Comparison of ENCODE assay signal across 10 mouse cellular contexts in the genomic region with DNA sequence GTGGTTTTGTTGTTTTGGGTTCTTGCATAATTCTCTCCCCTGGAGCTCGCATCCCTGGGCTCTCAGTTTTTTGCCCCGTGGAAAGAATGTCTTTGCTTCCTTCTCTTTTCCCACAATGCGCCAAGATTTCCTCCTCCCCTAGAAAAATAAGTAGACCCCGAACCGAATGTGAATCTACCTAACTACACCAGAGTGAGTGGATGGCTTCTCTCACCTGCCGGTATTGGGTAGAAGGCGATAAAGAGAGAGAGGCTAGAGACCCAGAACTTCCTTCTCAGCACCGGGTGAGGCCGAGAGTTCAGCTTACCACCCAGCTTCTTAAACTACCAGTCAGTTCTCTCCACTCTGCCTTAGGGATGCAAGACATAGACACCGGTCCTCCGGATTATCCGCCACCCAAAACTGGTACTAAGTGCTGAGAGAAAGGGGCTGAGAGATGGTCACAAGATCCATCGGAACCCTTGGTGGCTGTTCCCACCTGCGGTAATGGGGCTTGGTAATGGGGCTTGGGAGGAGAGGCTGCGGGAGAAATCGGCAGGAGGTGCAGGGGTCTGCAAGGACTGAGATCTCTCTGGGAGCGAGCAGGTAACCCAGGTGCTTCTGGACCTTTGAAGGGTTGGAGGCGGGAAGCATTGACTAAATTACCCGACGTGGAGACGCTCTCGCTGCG. TPM values are rescaled to one million over a fixed set of nuclear protein-coding genes. Genes with fewer than 3 reads are reported as not detected.
A peak's percentile ranks its signal among the peaks of the same experiment; 100 is the strongest.
DNase-seq lines count a peak whose midpoint lies in the region; ATAC-seq lines count a peak whose summit lies in the region.
"Had no signal": no experiment of that assay in that cellular context is flagged by ENCODE, and none has a peak within 500 bp of the region (broad histone marks: within the 10 kb centered on the region; RNA-seq: fewer than 3 reads in every experiment).

No protein-coding gene starts in this region.

- H3K9ac ChIP-seq in kidney, embryonic 14.5 days (ENCODE audit: low read depth, low read length), result no peak overlapping the region; the same call in 1 of the 2 replicates
- no peak overlapping the region; the same call in 1 of the 2 replicates for H3K9ac ChIP-seq in neural tube, embryonic 14.5 days (replicated peaks; ENCODE audit: low read depth, low read length)

- H3K27me3 ChIP-seq in kidney, embryonic 14.5 days (ENCODE audit: control insufficient read depth, insufficient read depth, low read length), result peaks cover 58% of the 10 kb centered on the region
- H3K27me3 ChIP-seq in forebrain, embryonic 10.5 days (ENCODE audit: poor library complexity, severe bottlenecking), result peaks cover 79% of the 10 kb centered on the region
- H3K27me3 ChIP-seq in limb, embryonic 10.5 days (ENCODE audit: low read depth, poor library complexity, severe bottlenecking), result peaks cover 83% of the 10 kb centered on the region
- H3K27me3 ChIP-seq in neural tube, embryonic 14.5 days (ENCODE audit: control insufficient read depth, insufficient read depth, low read length), result peaks cover 35% of the 10 kb centered on the region

- H3K36me3 ChIP-seq in kidney, embryonic 14.5 days (ENCODE audit: control insufficient read depth, insufficient read depth, low read length), result no peaks in the 10 kb centered on the region
- H3K36me3 ChIP-seq in forebrain, embryonic 10.5 days (replicated peaks), result no peaks in the 10 kb centered on the region
- H3K36me3 ChIP-seq in limb, embryonic 10.5 days, result no peaks in the 10 kb centered on the region
- H3K36me3 ChIP-seq in neural tube, embryonic 14.5 days (ENCODE audit: control insufficient read depth, insufficient read depth, low read length), result no peaks in the 10 kb centered on the region

- peak overlapping the region; percentile 37 for H3K4me2 ChIP-seq in kidney, embryonic 14.5 days (replicated peaks; ENCODE audit: low read depth, low read length)
- peak overlapping the region; percentile 50 for H3K4me2 ChIP-seq in neural tube, embryonic 14.5 days (ENCODE audit: low read depth, low read length)

- no peaks in the 10 kb centered on the region for H3K4me1 ChIP-seq in kidney, embryonic 14.5 days (ENCODE audit: control insufficient read depth, insufficient read depth, low read length)
- peaks cover 29% of the 10 kb centered on the region for H3K4me1 ChIP-seq in forebrain, embryonic 10.5 days
- peaks cover 13% of the 10 kb centered on the region for H3K4me1 ChIP-seq in limb, embryonic 10.5 days
- peaks cover 3% of the 10 kb centered on the region; the same call in 1 of the 2 replicates for H3K4me1 ChIP-seq in neural tube, embryonic 14.5 days (ENCODE audit: control insufficient read depth, insufficient read depth, low read length)

- H3K4me3 ChIP-seq in kidney, embryonic 14.5 days (ENCODE audit: low read length), result peak overlapping the region; percentile 31
- peak overlapping the region; percentile 49 for H3K4me3 ChIP-seq in forebrain, embryonic 10.5 days
- peak overlapping the region; percentile 50 for H3K4me3 ChIP-seq in limb, embryonic 10.5 days
- H3K4me3 ChIP-seq in neural tube, embryonic 14.5 days (ENCODE audit: low read depth, low read length), result peak overlapping the region; percentile 28

- no peak for ATAC-seq in kidney, embryonic 14.5 days (ENCODE audit: low FRiP score, low TSS enrichment)
- ATAC-seq in neural tube, embryonic 14.5 days (ENCODE audit: low read depth), result no peak

- 4% methylated on average over 23 of the region's 23 CpGs for WGBS in kidney, embryonic 14.5 days
- 4% methylated on average over 23 of the region's 23 CpGs for WGBS in forebrain, embryonic 10.5 days
- WGBS in limb, embryonic 10.5 days, result 3% methylated on average over 23 of the region's 23 CpGs
- 5% methylated on average over 23 of the region's 23 CpGs for WGBS in neural tube, embryonic 14.5 days

- no peak overlapping the region for H3K27ac ChIP-seq in kidney, embryonic 14.5 days (ENCODE audit: low read depth, low read length)
- H3K27ac ChIP-seq in forebrain, embryonic 10.5 days, result no peak overlapping the region
- no peak overlapping the region for H3K27ac ChIP-seq in limb, embryonic 10.5 days
- H3K27ac ChIP-seq in neural tube, embryonic 14.5 days (ENCODE audit: low read depth, low read length), result no peak overlapping the region

- DNase-seq in kidney, postnatal 14 days, result no peak
- peak; percentile 30 for DNase-seq in forebrain, embryonic 10.5 days (ENCODE audit: extremely low spot score, low spot score)
- DNase-seq in limb, embryonic 10.5 days (ENCODE audit: low spot score), result no peak
- no peak for DNase-seq in B cell, adult 2 months
- no peak for DNase-seq in spleen, postnatal 14 days (ENCODE audit: low spot score in 2 of 2)
- no peak for DNase-seq in layer of hippocampus, postnatal 25 days (ENCODE audit: extremely low spot score in 1 of 2, low spot score in 1 of 2)

- no peaks in the 10 kb centered on the region for H3K9me3 ChIP-seq in kidney, embryonic 14.5 days (ENCODE audit: control insufficient read depth, low read length)
- H3K9me3 ChIP-seq in forebrain, embryonic 10.5 days, result no peaks in the 10 kb centered on the region
- no peaks in the 10 kb centered on the region for H3K9me3 ChIP-seq in limb, embryonic 10.5 days (replicated peaks)
- H3K9me3 ChIP-seq in neural tube, embryonic 14.5 days (ENCODE audit: control insufficient read depth, low read length), result no peaks in the 10 kb centered on the region

RNA-seq across cellular contexts. Expression of a gene that starts 1.2 kb away (rescaled TPM):
- polyA plus RNA-seq in kidney, embryonic 14.5 days (2014; fragmentation: Nextera tagmentation; extraction: Ambion mirVana), result not detected in 2 replicates
- 0.05 TPM in 1 of 2 replicates, not detected in the other for polyA plus RNA-seq in forebrain, embryonic 10.5 days (2016; fragmentation: Nextera tagmentation; extraction: Ambion mirVana)
- polyA plus RNA-seq in limb, embryonic 10.5 days (2016; fragmentation: Nextera tagmentation; extraction: Ambion mirVana), result not detected in 2 replicates
- 0.06 and 0.07 TPM in 2 replicates for polyA plus RNA-seq in neural tube, embryonic 14.5 days (2014; fragmentation: Nextera tagmentation; extraction: Ambion mirVana)
- under 1 TPM in 1 of 2 experiments, not detected in 1; 0.07 TPM for total RNA-seq in layer of hippocampus, postnatal 25 days (2021)
- total RNA-seq: MEL had no signal
- polyA plus RNA-seq: urinary bladder, adult 2 months had no signal

RNA-seq across cellular contexts. Expression of a gene that starts 19.7 kb away (rescaled TPM):
- 2.3 and 5.6 TPM in 2 replicates for polyA plus RNA-seq in kidney, embryonic 14.5 days (2014; fragmentation: Nextera tagmentation; extraction: Ambion mirVana)
- 14.1 and 17.6 TPM in 2 replicates for polyA plus RNA-seq in forebrain, embryonic 10.5 days (2016; fragmentation: Nextera tagmentation; extraction: Ambion mirVana)
- polyA plus RNA-seq in limb, embryonic 10.5 days (2016; fragmentation: Nextera tagmentation; extraction: Ambion mirVana), result 3.4 and 3.6 TPM in 2 replicates
- polyA plus RNA-seq in neural tube, embryonic 14.5 days (2014; fragmentation: Nextera tagmentation; extraction: Ambion mirVana), result 13.0 and 15.4 TPM in 2 replicates
- total RNA-seq in layer of hippocampus, postnatal 25 days (2021), result 10 to 100 TPM; 22.9 to 32.2 TPM
